Mouse (Mus musculus): ENCODE measurements around the gene Camkv. TPM values are rescaled to one million over a fixed set of nuclear protein-coding genes. Genes with fewer than 3 reads are reported as not detected.

Camkv gene
- polyA plus RNA-seq, 1 experiment from 2014 or later = 2.3 TPM

DNA sequence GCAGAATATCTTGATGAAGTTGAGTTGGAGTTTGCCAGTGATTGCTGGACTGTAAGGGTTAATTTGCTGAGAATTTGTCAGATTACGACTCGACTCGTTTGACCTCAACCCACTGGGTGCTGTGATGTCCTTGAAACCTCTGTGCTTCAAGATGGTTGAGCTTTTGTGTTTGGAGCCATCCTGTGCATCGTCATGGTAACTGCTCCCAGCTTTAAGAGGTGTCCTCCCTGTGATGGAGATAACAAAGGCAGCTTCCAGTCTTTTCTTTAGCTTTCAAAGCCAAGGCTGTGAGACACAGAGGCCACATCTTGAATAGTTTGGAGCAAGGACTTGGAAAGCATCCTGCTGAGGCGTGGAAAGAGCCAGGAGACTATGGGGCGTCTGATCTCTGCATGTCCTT lies 21.7 kb downstream of the Camkv start:
- H3K27ac ChIP-seq = no peak overlapping the region
- no peaks in the 10 kb centered on the region for H3K9me3 ChIP-seq
- DNase-seq (ENCODE audit: low spot score) = no peak
- no peak overlapping the region for H3K4me3 ChIP-seq
- WGBS = 69% methylated on average over 6 of the region's 6 CpGs
- peaks cover 10% of the 10 kb centered on the region for H3K4me1 ChIP-seq
- no peaks in the 10 kb centered on the region for H3K27me3 ChIP-seq (ENCODE audit: insufficient read depth, poor library complexity, severe bottlenecking)
- H3K36me3 ChIP-seq = peaks cover 55% of the 10 kb centered on the region

DNA sequence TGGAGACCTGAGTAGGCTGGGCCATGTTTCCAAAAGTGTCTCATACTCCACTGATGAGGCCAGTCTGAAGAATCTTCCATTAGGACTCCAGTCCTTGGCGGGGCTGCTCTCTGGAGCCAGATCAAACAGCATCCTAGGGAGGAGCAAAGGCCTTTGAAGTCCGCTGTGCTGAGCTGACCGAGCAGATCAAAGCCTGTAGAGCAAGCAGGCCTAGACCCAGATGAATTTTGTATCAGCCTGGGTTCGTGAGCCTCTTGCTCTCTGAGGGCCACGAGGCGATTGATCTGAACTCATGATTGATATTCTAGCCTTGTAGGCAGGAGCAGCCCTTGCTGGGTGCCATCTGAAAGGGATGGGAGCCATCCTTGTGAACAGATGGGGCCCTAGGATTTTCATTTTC lies 24.4 kb downstream of the Camkv start:
- H3K27ac ChIP-seq = no peak overlapping the region
- WGBS = 73% methylated on average over 6 of the region's 6 CpGs
- no peak overlapping the region for H3K4me3 ChIP-seq
- H3K9me3 ChIP-seq = no peaks in the 10 kb centered on the region
- H3K4me1 ChIP-seq = peaks cover 20% of the 10 kb centered on the region
- H3K27me3 ChIP-seq (ENCODE audit: insufficient read depth, poor library complexity, severe bottlenecking) = no peaks in the 10 kb centered on the region
- DNase-seq (ENCODE audit: low spot score) = no peak
- peaks cover 79% of the 10 kb centered on the region for H3K36me3 ChIP-seq

DNA sequence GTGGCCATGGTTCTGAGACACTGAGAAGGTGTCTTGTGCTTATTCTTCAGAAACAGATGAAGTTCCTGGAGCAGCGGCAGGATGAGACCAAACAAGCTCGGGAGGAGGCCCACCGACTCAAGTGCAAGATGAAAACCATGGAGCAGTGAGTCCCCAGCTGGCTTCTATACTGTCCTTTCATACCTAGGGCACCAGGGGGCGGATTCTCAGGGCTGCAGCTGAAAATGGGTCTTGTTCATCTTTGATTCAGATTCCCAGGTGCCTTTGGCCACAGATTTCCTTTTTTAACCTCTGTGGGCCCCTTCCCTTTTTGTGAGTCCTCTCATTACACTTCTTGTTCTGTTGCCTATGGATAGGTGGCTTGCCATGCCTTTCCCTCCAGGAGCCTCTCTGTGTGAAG lies 25.5 kb downstream of the Camkv start:
- Histone ChIP-seq H3K36me3 (peaks cover 81% of the 10 kb centered on the region), H3K9me3 (no peaks in the 10 kb centered on the region), H3K27me3 (ENCODE audit: insufficient read depth, poor library complexity, severe bottlenecking) (no peaks in the 10 kb centered on the region), H3K4me1 (peaks cover 13% of the 10 kb centered on the region), H3K27ac (no peak overlapping the region), H3K4me3 (no peak overlapping the region)
- DNase-seq (ENCODE audit: low spot score) = no peak
- WGBS = 76% methylated on average over 4 of the region's 4 CpGs

DNA sequence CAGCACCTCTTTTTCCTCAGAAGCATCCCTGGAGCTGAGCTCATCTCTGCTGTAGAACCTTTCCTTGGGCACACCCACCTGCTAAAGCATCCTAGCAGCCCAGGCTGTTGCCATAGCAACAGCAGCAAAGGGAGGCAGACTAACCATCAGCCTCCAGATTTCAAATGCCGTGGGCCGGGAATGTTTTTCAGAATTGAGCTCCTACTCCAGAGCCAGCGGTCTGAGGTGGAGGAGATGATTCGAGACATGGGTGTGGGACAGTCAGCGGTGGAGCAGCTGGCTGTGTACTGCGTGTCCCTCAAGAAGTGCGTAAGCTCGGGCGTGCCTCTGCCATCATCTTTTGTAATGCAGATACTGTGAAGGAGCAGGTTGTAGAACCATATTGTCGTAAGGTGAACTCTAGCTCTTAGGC lies 25.9 kb downstream of the Camkv start:
- 0 out of 2 replicates have a peak overlapping the region, but pooled peaks have one; percentile 0 for H3K27ac ChIP-seq
- H3K4me1 ChIP-seq = peaks cover 13% of the 10 kb centered on the region
- H3K36me3 ChIP-seq = peaks cover 77% of the 10 kb centered on the region
- no peak for DNase-seq (ENCODE audit: low spot score)
- 91% methylated on average over 10 of the region's 10 CpGs for WGBS
- H3K9me3 ChIP-seq = no peaks in the 10 kb centered on the region
- no peaks in the 10 kb centered on the region for H3K27me3 ChIP-seq (ENCODE audit: insufficient read depth, poor library complexity, severe bottlenecking)
- H3K4me3 ChIP-seq = no peak overlapping the region

DNA sequence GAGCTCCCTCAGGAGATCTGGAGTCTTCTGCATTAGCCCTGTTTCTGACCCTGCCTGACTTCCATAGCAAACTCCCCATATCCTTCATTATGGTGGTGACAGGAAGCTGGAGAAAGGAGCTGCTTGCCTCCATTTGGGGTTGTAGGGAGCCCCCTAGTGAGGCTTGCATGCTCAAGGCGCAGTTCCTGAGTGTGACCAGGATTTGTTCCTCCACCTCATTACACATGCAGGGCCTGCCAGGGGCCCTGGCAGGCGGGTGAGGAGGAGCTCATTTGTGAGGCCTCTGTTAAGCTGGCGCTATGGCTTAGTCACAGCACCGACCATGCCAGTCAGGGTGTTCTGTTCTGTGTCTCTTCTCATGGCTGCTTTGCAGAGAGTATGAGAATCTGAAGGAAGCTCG lies 26.4 kb downstream of the Camkv start:
- WGBS = 60% methylated on average over 5 of the region's 5 CpGs
- peak overlapping the region; percentile 0; the same call in 1 of the 2 replicates for H3K27ac ChIP-seq
- H3K4me1 ChIP-seq = peaks cover 17% of the 10 kb centered on the region
- H3K9me3 ChIP-seq = no peaks in the 10 kb centered on the region
- no peaks in the 10 kb centered on the region for H3K27me3 ChIP-seq (ENCODE audit: insufficient read depth, poor library complexity, severe bottlenecking)
- DNase-seq (ENCODE audit: low spot score) = no peak
- no peak overlapping the region for H3K4me3 ChIP-seq
- H3K36me3 ChIP-seq = peaks cover 76% of the 10 kb centered on the region

DNA sequence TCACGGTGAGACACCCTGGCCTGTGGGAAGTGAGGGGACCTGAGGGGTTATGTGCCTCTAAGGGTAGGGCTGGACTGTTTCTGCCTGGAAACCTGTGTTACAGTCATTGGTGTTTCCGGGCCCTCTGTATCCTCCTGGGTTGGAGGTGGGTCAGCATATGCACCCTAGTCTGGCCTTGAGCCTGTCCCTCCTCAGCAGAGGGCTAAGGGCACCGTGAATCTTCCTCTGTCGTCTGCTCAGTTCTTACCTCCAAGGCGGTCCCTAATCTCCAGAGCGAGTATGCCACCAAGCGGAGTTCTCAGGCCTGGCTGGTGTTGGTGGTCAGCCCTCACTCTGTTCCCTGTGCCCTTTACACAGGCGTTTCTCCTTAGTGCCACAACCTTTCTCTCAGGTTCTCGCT lies 27.4 kb downstream of the Camkv start:
- no peak overlapping the region for H3K4me3 ChIP-seq
- WGBS = 91% methylated on average over 9 of the region's 9 CpGs
- peaks cover 70% of the 10 kb centered on the region for H3K36me3 ChIP-seq

DNA sequence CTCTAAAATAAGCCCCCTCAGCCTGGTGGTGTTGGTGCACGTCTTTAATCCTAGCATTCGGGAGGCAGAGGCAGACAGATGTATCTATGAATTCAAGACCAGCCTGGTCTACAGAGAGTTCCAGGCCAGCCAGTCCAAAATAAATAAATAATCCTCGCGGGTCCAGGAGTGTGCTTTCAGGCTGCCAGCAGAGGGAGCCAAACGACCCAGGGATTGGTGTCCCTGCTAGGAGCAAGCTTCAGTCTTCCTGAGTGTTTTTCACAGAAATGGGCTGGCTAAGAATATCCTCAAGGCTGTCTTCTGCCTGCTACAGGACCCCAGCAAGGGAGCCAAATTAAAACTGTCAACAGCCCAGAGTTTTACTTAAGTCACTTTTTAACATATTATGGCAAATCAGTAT lies 28.2 kb downstream of the Camkv start:
- no peaks in the 10 kb centered on the region for H3K9me3 ChIP-seq
- 21% methylated on average over 5 of the region's 5 CpGs for WGBS
- no peak overlapping the region for H3K4me3 ChIP-seq
- peaks cover 17% of the 10 kb centered on the region for H3K4me1 ChIP-seq
- DNase-seq (ENCODE audit: low spot score) = peak; percentile 94
- peak overlapping the region; percentile 67; the same call in 1 of the 2 replicates for H3K27ac ChIP-seq
- peaks cover 73% of the 10 kb centered on the region for H3K36me3 ChIP-seq
- no peaks in the 10 kb centered on the region for H3K27me3 ChIP-seq (ENCODE audit: insufficient read depth, poor library complexity, severe bottlenecking)

More for the DNA sequence above, 27.4 kb downstream of the Camkv start:
- 0 out of 2 replicates have a peak overlapping the region, but pooled peaks have one; percentile 3 for H3K27ac ChIP-seq
- H3K9me3 ChIP-seq = no peaks in the 10 kb centered on the region
- DNase-seq (ENCODE audit: low spot score) = no peak
- no peaks in the 10 kb centered on the region for H3K27me3 ChIP-seq (ENCODE audit: insufficient read depth, poor library complexity, severe bottlenecking)
- peaks cover 17% of the 10 kb centered on the region for H3K4me1 ChIP-seq

DNA sequence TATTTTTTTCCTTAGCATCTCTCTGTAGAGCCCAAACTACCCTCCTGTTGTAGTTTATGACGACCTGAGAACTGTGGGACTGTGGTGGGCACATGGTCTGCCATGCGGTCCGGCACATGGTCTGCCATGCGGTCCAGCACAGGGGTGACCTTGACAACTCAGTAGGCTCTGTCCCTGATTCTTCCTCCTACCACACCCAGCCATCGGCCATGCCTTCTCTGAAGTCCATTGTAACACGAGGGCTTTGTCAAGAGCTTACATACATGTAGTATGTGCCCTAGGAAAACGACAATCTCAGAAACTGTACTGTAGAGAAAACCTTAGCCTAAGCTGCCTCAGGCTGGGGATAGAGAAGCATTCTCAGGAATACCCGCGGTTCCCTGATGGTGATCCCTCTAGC lies 29.2 kb downstream of the Camkv start:
- Histone ChIP-seq H3K9me3 (no peaks in the 10 kb centered on the region), H3K4me1 (peaks cover 17% of the 10 kb centered on the region), H3K4me3 (no peak overlapping the region), H3K27me3 (ENCODE audit: insufficient read depth, poor library complexity, severe bottlenecking) (no peaks in the 10 kb centered on the region), H3K36me3 (peaks cover 71% of the 10 kb centered on the region), H3K27ac (peak overlapping the region; percentile 67)
- no peak for DNase-seq (ENCODE audit: low spot score)
- WGBS = 88% methylated on average over 9 of the region's 9 CpGs

DNA sequence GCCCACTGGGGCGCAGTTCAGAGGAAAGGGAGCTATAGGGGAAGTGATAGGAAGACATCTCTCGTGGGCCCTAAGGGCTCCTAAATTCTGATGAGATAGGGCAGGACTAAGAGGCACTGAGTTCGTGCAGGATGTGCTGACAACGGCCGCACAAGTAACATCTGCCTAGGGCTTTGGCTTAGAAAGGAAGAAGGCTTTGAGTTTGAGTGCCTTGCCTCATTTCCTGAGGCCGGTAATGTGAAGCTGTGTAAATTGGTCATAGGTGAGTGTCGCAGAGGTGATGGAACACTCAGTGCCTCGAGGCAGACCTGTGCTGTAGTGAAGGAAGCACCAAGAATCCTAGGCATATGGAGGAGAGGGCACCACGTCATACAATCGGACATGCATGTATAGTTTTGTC lies 31.2 kb downstream of the Camkv start:
- peak overlapping the region; percentile 4; the same call in 1 of the 2 replicates for H3K27ac ChIP-seq
- 81% methylated on average over 10 of the region's 10 CpGs for WGBS
- H3K36me3 ChIP-seq = peaks cover 71% of the 10 kb centered on the region
- no peak overlapping the region for H3K4me3 ChIP-seq
- H3K4me1 ChIP-seq = peaks cover 27% of the 10 kb centered on the region
- H3K9me3 ChIP-seq = no peaks in the 10 kb centered on the region
- no peaks in the 10 kb centered on the region for H3K27me3 ChIP-seq (ENCODE audit: insufficient read depth, poor library complexity, severe bottlenecking)
- DNase-seq (ENCODE audit: low spot score) = no peak

DNA sequence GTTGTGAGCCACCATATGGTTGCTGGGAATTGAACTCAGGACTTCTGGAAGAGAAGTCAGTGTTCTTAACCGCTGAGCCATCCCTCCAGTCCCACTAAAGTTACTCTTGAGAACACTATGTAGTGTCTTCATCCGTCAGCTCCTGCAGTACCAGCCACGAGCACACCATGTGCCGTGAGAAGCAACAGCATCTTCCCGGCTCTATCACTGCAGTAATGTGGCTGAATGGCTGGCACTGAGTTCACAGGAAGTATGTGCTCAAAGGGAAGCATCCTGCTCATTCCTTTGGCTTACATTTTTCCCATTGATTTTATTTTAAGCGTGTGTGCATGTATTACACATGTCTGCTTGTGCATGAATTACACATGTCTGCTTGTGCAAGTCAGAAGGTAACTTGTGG lies 32.0 kb downstream of the Camkv start:
- H3K9me3 ChIP-seq = no peaks in the 10 kb centered on the region
- 80% methylated on average over 6 of the region's 6 CpGs for WGBS
- H3K4me1 ChIP-seq = peaks cover 25% of the 10 kb centered on the region
- H3K4me3 ChIP-seq = no peak overlapping the region
- H3K27ac ChIP-seq = no peak overlapping the region
- H3K27me3 ChIP-seq (ENCODE audit: insufficient read depth, poor library complexity, severe bottlenecking) = no peaks in the 10 kb centered on the region
- no peak for DNase-seq (ENCODE audit: low spot score)
- peaks cover 71% of the 10 kb centered on the region for H3K36me3 ChIP-seq

DNA sequence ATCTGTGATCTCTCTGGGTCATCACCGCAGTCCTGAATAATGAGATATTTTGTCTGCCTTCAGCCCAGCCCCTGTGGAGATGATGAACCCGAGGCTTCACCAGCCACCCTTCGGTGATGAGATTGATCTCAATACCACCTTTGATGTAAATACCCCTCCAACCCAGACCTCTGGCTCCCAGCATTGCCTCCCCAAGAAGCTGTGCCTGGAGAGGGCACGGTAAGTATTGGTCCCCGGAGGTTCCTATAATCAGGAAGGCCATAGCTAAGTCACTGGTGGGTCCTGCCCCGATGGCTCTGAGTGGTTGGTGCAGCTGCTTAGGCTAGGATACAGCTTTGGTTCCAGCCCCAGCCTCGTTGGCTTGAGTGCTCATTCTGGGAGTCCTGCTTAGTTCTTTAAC lies 33.1 kb downstream of the Camkv start:
- peaks cover 24% of the 10 kb centered on the region; the same call in 1 of the 2 replicates for H3K4me1 ChIP-seq
- H3K27ac ChIP-seq = no peak overlapping the region
- DNase-seq (ENCODE audit: low spot score) = no peak
- H3K27me3 ChIP-seq (ENCODE audit: insufficient read depth, poor library complexity, severe bottlenecking) = no peaks in the 10 kb centered on the region
- peaks cover 66% of the 10 kb centered on the region for H3K36me3 ChIP-seq
- no peaks in the 10 kb centered on the region for H3K9me3 ChIP-seq
- H3K4me3 ChIP-seq = no peak overlapping the region
- WGBS = 84% methylated on average over 7 of the region's 7 CpGs

DNA sequence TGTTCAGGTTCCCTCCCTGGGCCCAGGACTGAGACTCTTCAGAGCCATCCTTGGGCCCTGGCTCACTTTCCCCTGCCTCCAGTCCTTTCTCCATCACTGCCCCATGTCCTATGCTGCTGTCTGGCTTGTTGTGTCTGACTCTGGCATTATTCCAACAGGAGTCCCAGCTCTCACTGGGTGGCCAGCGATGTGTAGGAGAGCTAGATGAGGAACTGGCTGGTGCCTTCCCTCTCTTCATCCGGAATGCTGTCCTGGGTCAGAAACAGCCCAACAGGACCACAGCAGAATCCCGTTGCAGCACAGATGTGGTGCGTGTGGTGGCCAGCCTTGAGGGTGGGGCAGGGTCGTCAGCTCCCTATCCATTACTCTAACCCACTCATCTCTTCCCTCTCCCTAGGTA lies 34.8 kb downstream of the Camkv start:
- Histone ChIP-seq H3K36me3 (peaks cover 54% of the 10 kb centered on the region), H3K9me3 (no peaks in the 10 kb centered on the region), H3K4me1 (peaks cover 32% of the 10 kb centered on the region), H3K27me3 (ENCODE audit: insufficient read depth, poor library complexity, severe bottlenecking) (no peaks in the 10 kb centered on the region), H3K27ac (peak overlapping the region; percentile 59; the same call in 1 of the 2 replicates), H3K4me3 (no peak overlapping the region)
- DNase-seq (ENCODE audit: low spot score) = no peak
- 93% methylated on average over 5 of the region's 5 CpGs for WGBS

DNA sequence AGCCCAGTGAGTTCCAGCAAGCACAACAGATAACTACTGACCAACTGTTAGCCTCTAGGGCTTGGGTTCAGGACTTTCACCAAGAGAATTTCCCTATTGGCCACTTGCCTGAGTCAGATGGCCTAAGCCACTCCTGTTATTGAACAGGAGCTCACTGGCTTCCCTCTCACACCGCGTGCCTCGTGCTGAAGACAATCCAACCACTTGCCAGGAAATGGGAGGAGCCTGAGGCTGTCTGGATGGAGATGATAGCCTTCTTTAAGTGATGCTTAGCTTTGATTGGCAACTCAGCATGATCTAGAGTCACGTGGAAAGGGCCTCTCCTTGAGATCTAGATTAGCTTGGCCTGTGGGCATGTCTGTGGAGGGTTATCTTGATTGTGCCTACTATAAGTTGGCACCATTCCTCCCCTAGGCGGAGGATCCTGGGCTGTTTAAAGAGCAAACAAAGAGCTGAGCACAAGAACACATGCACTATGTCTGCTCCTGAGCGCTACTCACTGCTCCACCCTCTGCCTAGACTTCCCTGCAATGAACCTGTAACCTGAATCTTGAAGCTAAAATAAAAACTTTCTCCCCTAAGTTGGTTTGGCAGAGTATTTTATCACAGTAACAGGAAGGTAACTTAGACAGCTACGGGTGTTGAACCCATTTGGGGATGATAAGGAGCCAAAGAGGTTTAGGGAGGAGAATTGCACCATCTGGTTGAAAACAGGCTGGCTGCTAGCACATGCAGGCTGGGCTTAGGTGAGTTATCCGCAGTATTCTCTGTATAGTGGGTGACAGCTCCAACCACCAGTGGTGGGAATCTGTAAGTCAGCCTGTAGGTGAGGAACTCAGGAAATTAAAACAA lies 36.4 kb downstream of the Camkv start:
- Histone ChIP-seq H3K9me3 (no peaks in the 10 kb centered on the region), H3K4me3 (no peak overlapping the region), H3K36me3 (peaks cover 50% of the 10 kb centered on the region), H3K27ac (peak overlapping the region; percentile 59), H3K4me1 (peaks cover 44% of the 10 kb centered on the region), H3K27me3 (ENCODE audit: insufficient read depth, poor library complexity, severe bottlenecking) (no peaks in the 10 kb centered on the region)
- 55% methylated on average over 8 of the region's 8 CpGs for WGBS
- DNase-seq (ENCODE audit: low spot score) = peak; percentile 91

All from heart, embryonic 10.5 days (tissue).